Mouse (Mus musculus) 3T3-L1 (cell line): ENCODE measurements at regions not wholly inside any gene's neighbourhood (a gene's known extent, or its start where the extent isn't known, plus 50 kb on each side); places are given as distances from the start of the nearest gene placed in this dataset.
A peak's percentile ranks its signal among the peaks of the same experiment; 100 is the strongest.

Experiments
- DNase-seq: peaks from one replicate; pipeline ENCODE4 v3.0.0-alpha.2; 2015; ENCODE audit warnings: low read depth, low spot score

DNA sequence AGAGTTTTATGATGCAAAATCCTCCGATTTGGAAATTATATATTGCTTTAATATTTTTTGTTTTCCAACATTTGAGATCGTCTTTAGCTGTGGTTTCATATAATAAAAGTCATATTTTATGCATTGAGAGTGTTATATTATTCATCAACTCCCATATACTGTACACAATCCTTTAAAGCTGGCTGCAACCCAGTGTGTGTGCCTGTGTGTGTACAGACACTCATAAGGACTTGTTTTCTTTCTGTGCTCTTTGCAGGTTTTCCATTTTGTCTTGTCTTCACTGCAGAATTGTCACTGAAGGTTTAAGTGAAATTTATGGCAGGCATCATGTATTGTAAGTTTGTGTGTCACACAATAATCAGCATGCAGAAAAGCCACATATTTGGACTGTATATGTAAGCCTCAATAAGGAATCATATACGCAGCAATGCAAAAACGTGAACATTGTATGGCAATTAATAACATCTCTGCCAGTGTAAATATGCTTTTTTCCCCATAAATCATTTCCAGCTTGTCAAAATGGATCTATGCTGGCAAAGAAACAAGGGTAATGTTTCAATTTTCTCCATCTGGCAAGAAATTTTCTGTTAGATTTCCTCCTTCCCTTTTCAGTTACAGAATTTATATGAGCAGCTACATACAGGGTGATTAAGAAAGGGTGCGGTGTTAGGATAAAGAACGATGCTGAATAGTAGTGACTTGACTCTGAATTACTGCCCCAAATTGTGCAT, 342.4 kb upstream of the Pkn2 start:
- no peak for DNase-seq

- no peak for DNase-seq
These were observed 311.6 kb upstream of the Pkn2 start for GRCm38 (mm10) chr3:143193263-143193970.

DNA sequence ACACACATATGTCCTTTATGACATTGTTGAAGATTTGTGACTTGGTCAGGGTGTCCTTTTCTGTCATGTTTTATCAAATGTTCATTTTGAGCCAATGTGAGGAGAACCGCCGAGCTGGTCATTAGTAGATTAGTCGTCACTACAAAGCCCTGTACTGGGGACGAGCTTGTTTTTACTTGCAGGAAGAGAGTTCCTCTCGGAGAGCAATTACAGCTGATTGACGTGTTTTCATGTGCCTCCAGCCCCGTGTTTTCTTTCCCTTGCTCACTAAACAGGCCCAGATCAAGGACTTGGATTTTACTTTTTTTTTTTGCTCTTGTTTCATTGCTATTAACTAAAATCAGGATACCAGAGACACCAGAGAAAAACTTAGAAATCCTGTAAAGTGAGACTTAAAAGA, 307.1 kb upstream of the Pkn2 start:
- DNase-seq: no peak

- DNase-seq: no peak
These were observed 292.2 kb upstream of the Pkn2 start for GRCm38 (mm10) chr3:143173971-143174370.

DNA sequence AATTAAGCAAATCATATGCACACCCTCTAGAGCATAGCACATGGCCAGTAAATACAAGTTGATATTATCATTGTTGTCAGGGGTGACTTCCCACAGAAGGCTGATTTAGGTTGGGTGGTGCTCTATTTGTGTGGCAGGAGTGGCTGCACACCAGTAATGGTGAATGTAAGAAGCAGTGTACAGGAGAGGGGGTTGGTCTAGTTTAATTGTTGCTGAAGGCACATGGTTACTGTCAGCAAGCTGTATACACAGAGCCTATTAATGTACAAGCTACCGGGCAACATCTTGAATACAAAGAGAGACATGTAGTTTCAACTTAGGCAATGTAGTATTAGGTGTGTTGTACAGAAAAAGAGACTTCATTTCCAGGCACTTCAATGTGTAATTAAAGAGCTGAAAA, 280.6 kb upstream of the Pkn2 start:
- DNase-seq: no peak

- no peak for DNase-seq
These were observed 280.2 kb upstream of the Pkn2 start for GRCm38 (mm10) chr3:143161993-143162392.

GRCm38 (mm10) chr3:143158568-143158967, 276.8 kb upstream of the Pkn2 start:
- DNase-seq: peak; percentile 92

DNA sequence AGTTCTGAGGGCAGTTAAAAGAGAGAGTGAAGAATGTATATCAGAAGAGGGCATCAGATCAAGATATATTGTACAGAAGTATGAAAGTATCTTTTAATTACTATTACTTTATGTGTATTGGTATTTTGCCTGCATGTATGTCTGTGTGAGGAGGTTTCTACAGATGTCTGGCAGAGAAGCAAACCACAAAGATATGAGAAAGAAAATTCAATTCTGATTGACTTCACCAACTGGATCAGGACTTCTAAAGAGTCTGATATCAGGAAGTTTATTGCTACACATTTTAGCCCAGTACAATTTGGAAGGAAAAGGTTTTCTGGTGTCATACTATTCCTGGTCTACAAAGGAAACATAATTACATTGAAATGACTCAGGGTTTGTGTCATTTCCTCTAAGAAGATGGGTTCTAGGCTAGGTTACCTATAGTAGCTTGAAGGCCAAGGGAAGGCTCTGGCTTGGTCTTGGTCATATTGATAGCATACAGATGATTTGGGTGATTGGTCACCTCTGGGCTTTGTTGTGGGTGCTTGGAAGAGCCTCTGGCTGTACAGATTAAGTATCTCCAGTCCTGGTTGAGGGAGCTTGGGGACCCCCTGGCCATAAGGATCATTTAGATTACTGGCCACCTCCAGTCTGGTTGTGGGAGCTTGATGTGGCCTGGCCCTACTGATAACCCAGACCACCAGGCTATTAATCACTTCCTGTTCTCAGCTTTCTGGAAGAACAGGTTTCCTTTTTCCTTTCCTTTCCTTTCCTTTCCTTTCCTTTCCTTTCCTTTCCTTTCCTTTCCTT, 275.1 kb upstream of the Pkn2 start:
- DNase-seq: peak; percentile 56

DNA sequence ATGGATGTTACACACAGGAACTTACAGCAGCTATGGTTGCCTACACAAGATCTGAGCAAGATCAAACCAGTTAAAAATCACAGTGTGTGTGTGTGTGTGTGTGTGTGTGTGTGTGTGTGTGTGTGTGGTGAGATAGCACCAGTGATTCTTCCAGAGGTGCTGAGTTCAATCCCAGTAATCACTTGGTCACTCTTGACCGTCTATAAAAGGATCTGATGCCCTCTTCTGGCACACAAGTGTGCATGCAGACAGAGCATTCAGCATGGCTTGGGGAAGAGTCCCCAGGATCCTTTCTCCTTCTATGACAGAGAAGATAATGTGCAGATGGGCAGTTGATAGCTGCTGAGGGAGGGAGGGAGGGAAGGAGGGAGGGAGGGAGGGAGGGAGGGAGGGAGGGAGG, 274.4 kb upstream of the Pkn2 start:
- DNase-seq: peak; percentile 60

DNA sequence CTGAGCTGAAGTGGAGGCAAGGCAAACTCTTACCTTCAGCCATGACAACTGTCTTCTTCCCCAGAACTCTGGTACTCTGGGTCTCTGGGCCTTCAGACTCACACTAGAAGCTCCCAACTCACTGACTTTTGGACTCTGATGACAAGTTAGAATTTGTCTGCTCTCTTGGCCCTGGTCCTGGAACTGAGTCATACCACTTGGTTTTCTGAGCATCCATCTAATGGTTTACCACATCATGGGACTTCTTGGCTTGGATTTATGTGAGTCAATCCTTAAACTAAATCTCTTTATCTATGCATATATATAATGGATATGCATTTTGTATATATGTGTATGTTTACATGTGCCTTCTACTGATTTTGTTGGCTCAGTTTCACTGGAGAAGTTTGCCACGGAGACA, 273.8 kb upstream of the Pkn2 start:
- peak; percentile 98 for DNase-seq

- no peak for DNase-seq
These were observed 265.7 kb upstream of the Pkn2 start for GRCm38 (mm10) chr3:143147471-143147870.

GRCm38 (mm10) chr3:143138952-143139351, 257.1 kb upstream of the Pkn2 start:
- DNase-seq: no peak

DNA sequence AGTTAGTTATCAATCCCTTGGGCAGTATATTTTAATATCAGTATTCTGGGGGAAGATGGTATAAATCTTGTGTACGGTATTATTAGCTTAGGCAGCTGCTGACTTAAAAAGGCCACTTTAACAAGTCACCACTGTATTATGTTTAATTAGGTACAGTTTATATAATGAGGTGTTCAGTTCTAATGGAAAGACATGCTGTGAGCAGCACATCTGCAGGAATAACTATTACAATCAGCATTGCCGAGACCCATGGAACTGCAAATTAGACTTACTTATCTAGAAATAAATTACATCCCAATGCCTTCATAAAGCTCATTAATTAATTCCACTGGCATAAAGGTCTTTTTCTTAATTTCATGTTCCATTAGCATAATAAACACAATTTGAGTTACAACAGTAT, 252.7 kb upstream of the Pkn2 start:
- no peak for DNase-seq

- DNase-seq: no peak
These were observed 226.0 kb upstream of the Pkn2 start for GRCm38 (mm10) chr3:143107733-143108291.

DNA sequence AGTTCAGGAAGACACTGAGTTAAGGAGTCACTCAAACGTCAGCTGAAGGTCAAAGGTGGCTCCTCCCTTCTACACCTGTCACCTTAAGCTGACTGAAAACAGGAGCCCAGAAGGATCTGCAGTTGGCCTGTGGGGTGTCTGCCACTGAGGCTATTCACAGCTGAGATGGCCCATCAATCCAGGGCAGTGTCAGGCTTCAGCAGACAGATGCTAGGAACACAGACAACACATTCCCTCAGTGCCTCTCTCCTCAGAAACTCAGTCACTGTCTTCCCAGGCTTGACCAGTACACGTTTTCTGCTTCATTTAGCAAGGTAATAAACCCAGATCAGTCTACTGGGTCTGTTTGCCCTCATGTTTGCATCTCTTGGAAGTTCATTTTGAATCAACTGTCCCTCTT, 222.9 kb upstream of the Pkn2 start:
- DNase-seq: no peak

DNA sequence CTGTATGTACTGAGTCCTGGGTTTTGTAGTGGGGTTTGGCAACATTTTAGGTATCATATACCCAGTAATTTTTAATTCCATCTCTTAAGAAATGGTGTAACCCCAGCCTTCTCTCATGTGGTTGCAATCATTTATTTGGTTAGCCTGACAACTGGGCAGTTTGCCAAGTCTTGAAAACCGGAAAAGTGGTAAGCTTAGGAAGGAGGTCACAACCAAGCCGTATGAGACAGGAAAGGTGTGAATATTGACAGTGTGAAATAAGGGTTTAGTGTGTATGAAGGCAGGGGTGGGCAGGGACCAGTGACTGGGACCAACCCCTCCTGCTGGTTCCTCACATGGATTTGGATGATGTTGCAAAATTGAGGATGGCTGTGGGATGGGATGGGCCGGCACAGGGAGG, 221.5 kb upstream of the Pkn2 start:
- peak; percentile 60 for DNase-seq

GRCm38 (mm10) chr3:143100810-143101645, 219.2 kb upstream of the Pkn2 start:
- DNase-seq: no peak

- DNase-seq: no peak
These were observed 218.4 kb upstream of the Pkn2 start for GRCm38 (mm10) chr3:143100203-143100602.

- DNase-seq: no peak
These were observed 210.4 kb upstream of the Pkn2 start for GRCm38 (mm10) chr3:143092206-143092605.

GRCm38 (mm10) chr3:143090886-143091285, 209.1 kb upstream of the Pkn2 start:
- no peak for DNase-seq

DNA sequence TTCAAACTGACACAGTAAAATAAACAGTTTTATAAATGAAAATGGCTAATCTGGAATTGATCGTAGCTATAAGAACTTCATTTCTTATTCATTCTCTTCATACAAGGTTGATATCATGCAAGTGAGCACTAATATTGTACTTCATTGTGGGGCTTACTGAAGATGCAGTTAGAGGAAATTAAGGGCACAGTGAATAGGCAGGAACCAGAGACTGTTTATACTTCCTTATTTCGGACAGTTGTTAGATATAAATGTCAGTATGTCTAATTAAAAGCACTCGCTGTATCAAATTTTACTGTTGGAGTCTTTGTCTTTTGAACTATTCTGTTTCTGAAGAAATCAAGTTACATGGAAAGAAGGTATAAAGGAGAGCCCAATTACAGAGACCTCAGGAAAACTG, 208.5 kb upstream of the Pkn2 start:
- no peak for DNase-seq
